Mouse (Mus musculus) lung, embryonic 16.5 days (tissue): Measurements from ENCODE around the gene Hnrnph2. TPM values are rescaled to one million over a fixed set of nuclear protein-coding genes. Genes with fewer than 3 reads are reported as not detected.
A peak's percentile ranks its signal among the peaks of the same experiment; 100 is the strongest.

Source experiments
- ATAC-seq: fragments of 200-750 bp; cut with Nextera tagmentation; 2 replicates; pipeline ENCODE4 v1.8.0; 2017; ENCODE audit warnings: low read depth, mild to moderate bottlenecking, moderate library complexity
- H3K27ac ChIP-seq: fragments of 300-500 bp; sonication (generic); 2 replicates; pipeline ENCODE4 v1.5.1; 2014; ENCODE audit warnings: mild to moderate bottlenecking, control low read depth, low read length
- H3K27me3 ChIP-seq: fragments of 300-500 bp; sonication (generic); 2 replicates; pipeline ENCODE4 v1.6.1; 2014; ENCODE audit warnings: low read depth, low read length, mixed read lengths; ENCODE audit not compliant: control insufficient read depth, insufficient read depth
- H3K36me3 ChIP-seq: fragments of 300-500 bp; sonication (generic); 2 replicates; pipeline ENCODE4 v1.6.1; 2014; ENCODE audit warnings: low read length; ENCODE audit not compliant: control insufficient read depth, insufficient read depth
- H3K4me1 ChIP-seq: fragments of 300-500 bp; sonication (generic); replicated peaks from 2 replicates; pipeline ENCODE4 v1.6.1; 2014; ENCODE audit warnings: low read length, mixed read lengths; ENCODE audit not compliant: control insufficient read depth, insufficient read depth
- H3K4me2 ChIP-seq: fragments of 300-500 bp; sonication (generic); 2 replicates; pipeline ENCODE4 v1.6.1; 2014; ENCODE audit warnings: low read depth, low read length, control low read depth
- H3K4me3 ChIP-seq: fragments of 300-500 bp; sonication (generic); 2 replicates; pipeline ENCODE4 v1.5.1; 2014; ENCODE audit warnings: mild to moderate bottlenecking, low read length, control low read depth
- H3K9ac ChIP-seq: fragments of 300-500 bp; sonication (generic); 2 replicates; pipeline ENCODE4 v1.6.1; 2014; ENCODE audit warnings: low read length, control low read depth
- H3K9me3 ChIP-seq: fragments of 300-500 bp; sonication (generic); 2 replicates; pipeline ENCODE4 v1.6.1; 2016; ENCODE audit warnings: low read length; ENCODE audit not compliant: control insufficient read depth
- WGBS: fragments of 180-500 bp; shearing (Covaris S2); extraction: QIAGEN DNeasy Blood & Tissue Kit; methylation state at CpG from one replicate; pipeline ENCODE4 v1.1.7; 2014; 5-methylcytosine and 5-hydroxymethylcytosine counted together
- polyA plus RNA-seq: library from polyadenylated mRNA; unstranded; fragments of >200 nt; fragmentation: Nextera tagmentation; extraction: Ambion mirVana; gene quantifications from 2 replicates; pipeline ENCODE4 v1.2.1, GENCODE M21; 2015

The Hnrnph2 gene
- polyA plus RNA-seq, 1 experiment from 2014 or later = 172 TPM

DNA sequence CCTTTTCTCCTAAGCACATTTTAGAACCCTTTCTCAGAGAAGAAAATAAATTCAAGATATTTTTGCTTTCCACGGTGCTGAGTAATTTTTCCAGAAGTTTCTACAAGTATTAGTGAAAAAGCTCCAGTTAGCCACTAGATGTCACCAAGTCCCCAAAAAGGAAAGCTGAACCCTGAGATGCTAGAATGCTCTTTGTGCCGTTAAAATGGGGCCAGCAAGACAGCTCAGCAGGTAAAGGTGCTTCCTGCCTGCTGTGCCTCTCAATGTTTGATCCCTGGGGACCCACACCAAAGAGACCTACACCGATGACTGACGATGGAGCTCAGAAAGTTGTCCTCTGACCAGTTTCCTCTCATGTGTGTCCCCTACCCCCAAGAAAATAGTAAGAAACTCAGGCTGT, 8.5 kb downstream of the Hnrnph2 start:
- no peak overlapping the region for H3K4me2 ChIP-seq
- WGBS = 29% methylated on average over 4 of the region's 4 CpGs
- no peaks in the 10 kb centered on the region for H3K27me3 ChIP-seq
- no peaks in the 10 kb centered on the region for H3K9me3 ChIP-seq
- no peak for ATAC-seq
- no peaks in the 10 kb centered on the region for H3K4me1 ChIP-seq
- H3K36me3 ChIP-seq = no peaks in the 10 kb centered on the region
- H3K9ac ChIP-seq = no peak overlapping the region
- no peak overlapping the region for H3K27ac ChIP-seq
- no peak overlapping the region for H3K4me3 ChIP-seq

DNA sequence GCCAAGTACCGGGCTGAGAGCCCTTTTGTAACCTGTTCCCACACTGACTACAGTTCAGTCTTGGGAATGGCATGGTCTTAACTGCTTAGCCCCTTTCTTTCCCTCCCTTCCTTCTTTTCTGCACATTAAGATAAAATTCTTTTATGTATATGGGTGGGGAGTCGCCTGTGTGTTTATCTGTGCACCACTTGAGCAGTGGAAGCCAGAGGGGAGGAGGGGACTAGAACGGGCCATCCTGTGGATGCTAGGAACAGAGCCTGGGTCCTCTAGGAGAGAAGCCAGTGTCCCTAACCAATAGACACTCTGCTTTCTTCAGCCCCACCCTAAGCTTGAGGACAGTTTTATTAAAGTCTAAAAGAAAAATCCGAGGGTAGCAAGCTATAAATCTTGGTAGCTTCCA, 10.0 kb downstream of the Hnrnph2 start:
- H3K9me3 ChIP-seq = no peaks in the 10 kb centered on the region
- no peak for ATAC-seq
- H3K4me3 ChIP-seq = no peak overlapping the region
- H3K4me2 ChIP-seq = no peak overlapping the region
- no peaks in the 10 kb centered on the region for H3K36me3 ChIP-seq
- 65% methylated on average over 4 of the region's 4 CpGs for WGBS
- H3K27ac ChIP-seq = no peak overlapping the region
- no peaks in the 10 kb centered on the region for H3K27me3 ChIP-seq
- no peak overlapping the region for H3K9ac ChIP-seq
- H3K4me1 ChIP-seq = no peaks in the 10 kb centered on the region

DNA sequence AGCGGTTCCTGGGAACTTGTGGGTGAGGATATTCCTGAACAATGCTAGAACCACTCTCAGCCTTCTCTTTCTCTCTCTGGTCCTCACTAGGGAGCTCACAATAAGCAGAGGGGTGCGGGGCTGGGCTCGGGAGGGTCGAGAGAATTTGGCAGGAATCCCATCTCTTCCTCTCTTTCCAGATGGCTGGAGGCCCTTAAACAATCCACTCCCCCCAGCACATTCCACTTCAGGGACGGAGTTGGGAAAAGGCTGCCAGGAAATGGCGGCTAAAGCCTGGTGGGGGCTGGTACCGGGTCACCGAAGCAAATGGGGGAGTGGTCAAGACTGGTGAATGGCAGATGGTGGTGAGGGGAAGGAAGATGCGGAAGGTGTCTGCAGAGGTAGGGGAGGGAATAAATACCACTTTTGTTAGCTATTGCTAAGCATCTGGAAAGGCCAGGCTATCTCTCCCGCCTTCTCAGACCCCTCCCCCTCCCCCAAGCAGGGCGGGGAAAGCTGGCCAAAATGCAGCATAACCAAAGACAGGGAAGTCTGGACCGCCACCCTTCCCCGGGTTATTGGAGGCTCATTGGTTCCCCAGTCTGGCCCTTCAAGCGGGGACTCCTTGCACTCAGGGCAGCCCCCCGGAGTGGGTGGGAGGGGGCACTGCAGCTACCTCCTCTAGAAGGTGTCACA, 11.4 kb downstream of the Hnrnph2 start:
- Histone ChIP-seq H3K36me3 (no peaks in the 10 kb centered on the region), H3K4me2 (peak overlapping the region; percentile 53), H3K9me3 (no peaks in the 10 kb centered on the region), H3K9ac (peak overlapping the region; percentile 59), H3K27me3 (no peaks in the 10 kb centered on the region), H3K27ac (peak overlapping the region; percentile 93), H3K4me3 (peak overlapping the region; percentile 45), H3K4me1 (no peaks in the 10 kb centered on the region)
- ATAC-seq = peak; percentile 94
- WGBS = 7% methylated on average over 13 of the region's 15 CpGs

DNA sequence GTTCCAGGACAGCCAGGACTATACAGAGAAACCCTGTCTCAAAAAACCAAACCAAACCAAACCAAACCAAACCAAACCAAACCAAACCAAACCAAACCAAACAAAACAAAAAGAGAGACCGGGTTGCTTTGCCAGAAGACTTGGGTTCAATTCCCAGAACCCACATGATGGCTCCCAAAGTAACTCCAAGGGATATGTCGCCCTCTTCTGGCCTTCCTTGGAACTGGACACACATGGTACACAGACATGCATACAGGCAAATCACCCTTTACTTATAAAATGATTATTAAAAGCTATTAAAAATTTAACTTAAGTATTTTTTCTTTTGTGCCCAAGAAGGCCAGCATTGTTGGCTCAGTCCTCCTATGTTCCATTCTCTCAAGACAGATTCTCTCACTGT, 13.3 kb downstream of the Hnrnph2 start:
- WGBS = 48% methylated on average over 2 of the region's 2 CpGs
- Histone ChIP-seq H3K4me2 (no peak overlapping the region), H3K27ac (no peak overlapping the region), H3K4me3 (no peak overlapping the region), H3K27me3 (no peaks in the 10 kb centered on the region), H3K9me3 (no peaks in the 10 kb centered on the region), H3K36me3 (no peaks in the 10 kb centered on the region), H3K9ac (no peak overlapping the region), H3K4me1 (no peaks in the 10 kb centered on the region)
- ATAC-seq = no peak

DNA sequence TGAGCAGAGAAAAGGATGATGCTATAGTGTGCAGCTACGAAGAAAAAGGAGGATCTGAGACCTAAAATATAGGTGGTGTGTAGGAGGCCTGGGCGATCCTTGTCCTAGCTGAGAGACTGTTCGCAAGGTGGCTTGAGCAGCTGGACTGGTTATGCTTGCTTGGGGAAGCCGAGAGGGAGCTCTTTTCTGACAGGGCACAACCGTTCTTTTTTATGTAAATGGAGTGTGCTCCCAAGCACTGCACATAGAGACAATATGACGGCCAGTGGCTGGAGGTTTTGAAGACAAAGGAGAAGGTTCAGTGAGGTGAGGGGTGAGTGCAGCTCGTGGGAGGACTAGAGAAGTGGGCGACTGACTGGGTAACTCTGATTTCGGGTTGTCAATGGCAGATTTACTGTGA, 18.7 kb downstream of the Hnrnph2 start:
- Histone ChIP-seq H3K4me1 (no peaks in the 10 kb centered on the region), H3K4me3 (no peak overlapping the region), H3K27me3 (no peaks in the 10 kb centered on the region), H3K36me3 (no peaks in the 10 kb centered on the region), H3K27ac (no peak overlapping the region), H3K4me2 (no peak overlapping the region), H3K9me3 (no peaks in the 10 kb centered on the region), H3K9ac (no peak overlapping the region)
- WGBS = 51% methylated on average over 9 of the region's 9 CpGs
- no peak for ATAC-seq

DNA sequence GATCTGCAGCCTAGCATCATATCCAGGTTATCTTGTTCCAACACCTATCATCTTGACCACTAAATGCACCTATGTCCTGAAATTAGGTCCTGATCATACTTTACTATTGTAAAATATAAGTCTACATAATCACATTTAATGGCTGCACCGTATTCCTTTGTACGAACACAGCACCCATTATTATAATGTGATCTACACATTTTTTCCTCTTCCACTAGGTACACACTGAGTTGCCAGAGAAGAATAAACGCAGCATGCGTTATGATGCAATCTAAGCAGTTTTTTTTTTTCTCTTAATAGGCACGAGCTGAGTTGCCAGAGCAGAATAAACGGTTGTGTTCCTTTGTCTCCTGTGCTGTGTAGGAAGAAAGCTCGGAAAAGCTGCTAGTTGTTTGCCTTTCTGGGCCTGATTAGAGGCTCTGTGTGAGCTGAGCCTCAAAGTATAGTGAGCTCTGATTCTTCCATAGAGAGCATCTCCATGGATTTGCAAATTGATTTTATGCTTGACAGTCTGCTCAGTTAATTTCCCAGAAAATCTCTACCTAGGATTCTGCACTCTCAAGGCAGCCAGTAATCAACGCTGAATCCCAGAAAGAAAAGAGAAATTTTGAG, 19.4 kb downstream of the Hnrnph2 start:
- no peaks in the 10 kb centered on the region for H3K36me3 ChIP-seq
- no peak overlapping the region for H3K4me2 ChIP-seq
- H3K27ac ChIP-seq = no peak overlapping the region
- H3K4me1 ChIP-seq = no peaks in the 10 kb centered on the region
- no peak for ATAC-seq
- 49% methylated on average over 8 of the region's 8 CpGs for WGBS
- H3K4me3 ChIP-seq = no peak overlapping the region
- H3K27me3 ChIP-seq = no peaks in the 10 kb centered on the region
- no peaks in the 10 kb centered on the region for H3K9me3 ChIP-seq
- H3K9ac ChIP-seq = no peak overlapping the region

DNA sequence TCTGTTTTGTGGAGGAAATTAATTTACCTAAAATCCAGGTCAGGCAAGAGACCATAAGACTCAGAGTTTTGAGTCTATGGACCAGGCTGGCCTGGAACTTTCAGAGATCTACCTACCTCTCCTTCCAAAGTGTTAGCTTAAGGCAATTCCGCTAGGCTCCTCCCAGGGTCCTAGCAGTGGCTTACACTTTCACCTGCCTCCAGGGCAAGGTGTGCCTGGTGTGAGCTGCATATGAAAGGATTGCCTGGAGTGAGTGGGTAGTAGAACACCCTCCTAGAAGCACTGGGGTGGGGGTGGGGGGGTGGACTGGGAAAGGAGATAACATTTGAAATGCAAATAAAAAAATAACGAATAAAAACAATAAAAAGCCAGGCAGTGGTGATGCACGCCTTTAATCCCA, 20.7 kb downstream of the Hnrnph2 start:
- H3K4me2 ChIP-seq = no peak overlapping the region
- H3K36me3 ChIP-seq = no peaks in the 10 kb centered on the region
- no peak overlapping the region for H3K4me3 ChIP-seq
- 77% methylated on average over 3 of the region's 3 CpGs for WGBS
- no peaks in the 10 kb centered on the region for H3K4me1 ChIP-seq
- no peaks in the 10 kb centered on the region for H3K9me3 ChIP-seq
- no peaks in the 10 kb centered on the region for H3K27me3 ChIP-seq
- no peak for ATAC-seq
- no peak overlapping the region for H3K9ac ChIP-seq
- H3K27ac ChIP-seq = no peak overlapping the region

DNA sequence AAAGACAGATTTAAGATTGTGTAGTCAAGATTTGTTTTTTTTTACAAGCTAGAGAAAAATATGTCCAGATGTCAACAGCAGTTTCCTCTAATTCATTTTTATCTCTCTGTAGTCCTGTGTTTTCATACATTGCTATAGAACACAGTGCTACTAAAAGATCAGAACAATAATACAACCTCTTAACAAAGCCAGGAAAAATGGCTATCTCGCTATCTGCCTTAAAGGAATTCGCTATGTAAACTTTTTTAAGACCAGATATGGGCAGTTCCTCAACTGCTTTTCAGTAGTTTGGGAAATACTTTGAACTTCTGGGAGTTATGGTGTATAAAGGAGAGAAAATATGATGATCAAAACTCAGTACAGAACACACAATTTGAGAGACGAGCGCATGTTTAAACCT, 22.4 kb downstream of the Hnrnph2 start:
- Histone ChIP-seq H3K27me3 (no peaks in the 10 kb centered on the region), H3K9ac (no peak overlapping the region), H3K4me2 (no peak overlapping the region), H3K27ac (peak overlapping the region; percentile 43), H3K4me1 (no peaks in the 10 kb centered on the region), H3K9me3 (no peaks in the 10 kb centered on the region), H3K4me3 (no peak overlapping the region), H3K36me3 (no peaks in the 10 kb centered on the region)
- 42% methylated on average over 4 of the region's 4 CpGs for WGBS
- ATAC-seq = no peak

DNA sequence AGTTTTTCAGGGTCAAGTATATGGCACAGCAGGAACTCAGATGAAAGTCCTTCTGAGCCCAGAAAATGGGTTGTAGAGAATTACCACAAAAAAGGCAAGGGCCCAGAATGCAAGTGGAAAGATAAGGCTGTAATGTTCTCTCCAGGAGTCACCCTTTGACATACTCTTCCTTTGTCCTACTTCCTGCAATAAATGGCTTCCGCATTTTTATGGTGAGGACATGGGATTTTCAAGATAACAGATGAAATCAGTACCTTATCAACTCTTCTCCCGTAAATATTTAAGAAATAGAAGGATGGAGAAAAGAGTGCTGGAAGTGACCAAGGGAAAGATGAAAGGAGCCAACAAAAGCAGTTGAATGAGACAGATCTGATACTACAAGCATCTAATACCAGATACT, 27.2 kb downstream of the Hnrnph2 start:
- ATAC-seq = no peak
- Histone ChIP-seq H3K27ac (no peak overlapping the region), H3K36me3 (no peaks in the 10 kb centered on the region), H3K4me1 (no peaks in the 10 kb centered on the region), H3K9me3 (no peaks in the 10 kb centered on the region), H3K4me2 (no peak overlapping the region), H3K27me3 (no peaks in the 10 kb centered on the region), H3K9ac (no peak overlapping the region), H3K4me3 (no peak overlapping the region)
- 60% methylated on average over 2 of the region's 2 CpGs for WGBS
